In the genomic region with DNA sequence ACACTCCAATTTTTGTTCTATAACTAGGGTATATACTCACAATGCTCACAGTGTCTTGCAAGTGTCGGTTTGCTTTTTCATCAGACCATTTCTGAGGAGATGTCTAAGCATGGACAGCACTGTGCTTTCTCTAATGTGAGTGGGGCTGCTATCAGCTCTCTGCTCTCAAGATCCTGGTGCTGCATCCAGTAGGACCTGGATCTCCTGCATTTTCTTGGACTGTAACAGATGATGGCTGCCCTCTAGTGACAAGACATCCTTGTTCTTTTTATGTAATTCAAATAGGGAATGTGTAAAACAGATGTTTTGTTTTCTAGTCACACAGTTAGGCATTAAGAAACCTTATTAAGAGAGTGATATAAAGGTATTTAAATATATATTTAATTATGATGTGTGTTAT, we compare ENCODE assay signal across 10 mouse cellular contexts.
DNase-seq lines count a peak whose midpoint lies in the region; ATAC-seq and TF ChIP-seq lines count a peak whose summit lies in the region.
"Had no signal": no experiment of that assay in that cellular context is flagged by ENCODE, and none has a peak within 500 bp of the region (broad histone marks: within the 10 kb centered on the region; RNA-seq: fewer than 3 reads in every experiment).

No protein-coding gene starts in this region.

- intact Hi-C loops in heart, adult 2 months (cut with DNase I): no loop called here
- intact Hi-C loops in heart, postnatal 25 days (cut with DNase I): no loop called here

- peak; percentile 72; the same call in 1 of the 2 replicates for ATAC-seq in forebrain, embryonic 13.5 days
- ATAC-seq in midbrain, postnatal 0 days (ENCODE audit: low FRiP score): 0 out of 2 replicates have a peak, but pooled peaks have one; percentile 47

- no peaks in the 10 kb centered on the region for H3K27me3 ChIP-seq in heart, adult 2 months (ENCODE audit: control insufficient read depth, insufficient read depth, low read length)
- no peaks in the 10 kb centered on the region for H3K27me3 ChIP-seq in forebrain, embryonic 13.5 days
- H3K27me3 ChIP-seq in midbrain, postnatal 0 days (ENCODE audit: insufficient read depth, low read length): no peaks in the 10 kb centered on the region

- no peak for TF ChIP-seq POLR2A in heart, adult 2 months (IDR thresholded peaks at IDR 0.05; ENCODE audit: insufficient read depth, low read depth, low read length)

- peak; percentile 30; the same call in 1 of the 2 replicates for TF ChIP-seq CTCF in heart, adult 2 months (IDR thresholded peaks at IDR 0.05)
- TF ChIP-seq CTCF in midbrain, postnatal 0 days (IDR thresholded peaks at IDR 0.05): peak; percentile 81

- no peak for DNase-seq in heart, adult 2 months
- DNase-seq in heart, postnatal 25 days (ENCODE audit: low spot score): no peak
- peak; percentile 39 for DNase-seq in lung, postnatal 10 days
- no peak for DNase-seq in lung, postnatal 25 days (ENCODE audit: low spot score)
- peak; percentile 74 for DNase-seq in midbrain, postnatal 0 days (ENCODE audit: low spot score)
- no peak for DNase-seq in heart, adult 18-20 months
- DNase-seq in adrenal gland, postnatal 14 days: no peak

- no peak for TF ChIP-seq EP300 in heart, adult 2 months (IDR thresholded peaks at IDR 0.05; ENCODE audit: insufficient read depth, low read depth, low read length)

- no peaks in the 10 kb centered on the region for H3K9me3 ChIP-seq in forebrain, embryonic 13.5 days (replicated peaks)
- no peaks in the 10 kb centered on the region for H3K9me3 ChIP-seq in midbrain, postnatal 0 days (ENCODE audit: low read length)
- H3K9me3 ChIP-seq: heart, embryonic 10.5 days had no signal

- no peak overlapping the region for H3K9ac ChIP-seq in heart, adult 2 months (ENCODE audit: low read depth, low read length)
- H3K9ac ChIP-seq in forebrain, embryonic 13.5 days: no peak overlapping the region
- no peak overlapping the region for H3K9ac ChIP-seq in midbrain, postnatal 0 days (replicated peaks; ENCODE audit: low read length, poor library complexity, severe bottlenecking)

- WGBS in heart, adult 2 months: 65% methylated on average over 1 of the region's 1 CpGs
- 82% methylated on average over 1 of the region's 1 CpGs for WGBS in forebrain, embryonic 13.5 days
- 69% methylated on average over 1 of the region's 1 CpGs for WGBS in midbrain, postnatal 0 days

- H3K27ac ChIP-seq in heart, adult 2 months: no peak overlapping the region
- no peak overlapping the region for H3K27ac ChIP-seq in forebrain, embryonic 13.5 days
- H3K27ac ChIP-seq in midbrain, postnatal 0 days (ENCODE audit: low read depth, low read length): no peak overlapping the region
- H3K27ac ChIP-seq: heart, embryonic 10.5 days had no signal

- no peak overlapping the region for H3K4me3 ChIP-seq in heart, adult 2 months
- H3K4me3 ChIP-seq in forebrain, embryonic 13.5 days: no peak overlapping the region
- no peak overlapping the region for H3K4me3 ChIP-seq in midbrain, postnatal 0 days (ENCODE audit: low read depth, low read length)
- H3K4me3 ChIP-seq: heart, embryonic 10.5 days; myocyte had no signal

- no peaks in the 10 kb centered on the region for H3K79me2 ChIP-seq in heart, adult 2 months (replicated peaks; ENCODE audit: control insufficient read depth, insufficient read depth, low read length)

- no peaks in the 10 kb centered on the region for H3K4me1 ChIP-seq in heart, adult 2 months (ENCODE audit: control insufficient read depth, insufficient read depth, low read length)
- H3K4me1 ChIP-seq in forebrain, embryonic 13.5 days: 0 out of 2 replicates have a peak, but pooled peaks cover 6% of the 10 kb centered on the region
- H3K4me1 ChIP-seq in midbrain, postnatal 0 days (ENCODE audit: insufficient read depth, low read length): no peaks in the 10 kb centered on the region

- H3K4me2 ChIP-seq in forebrain, embryonic 13.5 days: no peak overlapping the region
- no peak overlapping the region for H3K4me2 ChIP-seq in midbrain, postnatal 0 days (ENCODE audit: low read depth, low read length, poor library complexity, severe bottlenecking)

- no peaks in the 10 kb centered on the region for H3K36me3 ChIP-seq in heart, adult 2 months (ENCODE audit: control insufficient read depth, insufficient read depth, low read length)
- no peaks in the 10 kb centered on the region for H3K36me3 ChIP-seq in forebrain, embryonic 13.5 days (ENCODE audit: poor library complexity, severe bottlenecking)
- no peaks in the 10 kb centered on the region for H3K36me3 ChIP-seq in midbrain, postnatal 0 days (ENCODE audit: insufficient read depth, low read length)
- H3K36me3 ChIP-seq: heart, embryonic 10.5 days had no signal

Comparison
In these comparisons a context has a peak if more than half of its experiments do, and no peak if none do; other contexts are left out.
1. DNase-seq: peak in lung, postnatal 10 days (single experiment) and midbrain, postnatal 0 days (single experiment); none in heart, adult 2 months (0 of 2), heart, postnatal 25 days (single experiment), lung, postnatal 25 days (single experiment), heart, adult 18-20 months (0 of 2) and adrenal gland, postnatal 14 days (single experiment).